Mouse (Mus musculus) lung, embryonic 15.5 days (tissue): ENCODE data around the gene Slc35b1. TPM values are rescaled to one million over a fixed set of nuclear protein-coding genes. Genes with fewer than 3 reads are reported as not detected.

Experiments
- ATAC-seq: fragments of 200-750 bp; cut with Nextera tagmentation; 2 replicates; pipeline ENCODE4 v1.8.0; 2017; ENCODE audit warnings: moderate number of reproducible peaks, borderline replicate concordance; ENCODE audit not compliant: low FRiP score, low TSS enrichment; ENCODE audit errors: extremely low read depth
- H3K27ac ChIP-seq: fragments of 300-500 bp; sonication (generic); 2 replicates; pipeline ENCODE4 v1.5.1; 2015; ENCODE audit warnings: moderate library complexity, mild to moderate bottlenecking, inconsistent platforms
- H3K27me3 ChIP-seq: fragments of 300-500 bp; sonication (generic); 2 replicates; pipeline ENCODE4 v1.6.1; 2015; ENCODE audit warnings: inconsistent platforms
- H3K36me3 ChIP-seq: fragments of 300-500 bp; sonication (generic); 2 replicates; pipeline ENCODE4 v1.6.1; 2015; ENCODE audit warnings: inconsistent platforms
- H3K4me1 ChIP-seq: fragments of 300-500 bp; sonication (generic); 2 replicates; pipeline ENCODE4 v1.6.1; 2015; ENCODE audit warnings: inconsistent platforms
- H3K4me2 ChIP-seq: fragments of 300-500 bp; sonication (generic); 2 replicates; pipeline ENCODE4 v1.6.1; 2015; ENCODE audit warnings: inconsistent platforms, mild to moderate bottlenecking, moderate library complexity
- H3K4me3 ChIP-seq: fragments of 300-500 bp; sonication (generic); 2 replicates; pipeline ENCODE4 v1.5.1; 2015; ENCODE audit warnings: mild to moderate bottlenecking, inconsistent platforms
- H3K9ac ChIP-seq: fragments of 300-500 bp; sonication (generic); 2 replicates; pipeline ENCODE4 v1.6.1; 2015; ENCODE audit warnings: inconsistent platforms
- H3K9me3 ChIP-seq: fragments of 300-500 bp; sonication (generic); 2 replicates; pipeline ENCODE4 v1.6.1; 2016; ENCODE audit warnings: inconsistent platforms
- WGBS: fragments of 180-500 bp; shearing (Covaris S2); methylation state at CpG from one replicate; pipeline ENCODE4 v1.1.7; 2015; 5-methylcytosine and 5-hydroxymethylcytosine counted together
- polyA plus RNA-seq: library from polyadenylated mRNA; unstranded; fragments of >200 nt; fragmentation: Nextera tagmentation; extraction: Ambion mirVana; gene quantifications from 2 replicates; pipeline ENCODE4 v1.2.1, GENCODE M21; 2015

Gene Slc35b1
- 100 and 102 TPM in 2 replicates for polyA plus RNA-seq

- H3K4me2 ChIP-seq: peak within 1 kb of the TSS; percentile 62
- peak within 1 kb of the TSS; percentile 68 for H3K9ac ChIP-seq
- H3K36me3 ChIP-seq: peaks cover 42% of the 10 kb centered on the region
- peak within 1 kb of the TSS; percentile 83 for H3K27ac ChIP-seq
- H3K4me3 ChIP-seq: peak within 1 kb of the TSS; percentile 59
- ATAC-seq: peak; percentile 97
- under 1% methylated on average over 42 of the region's 42 CpGs for WGBS
- no peaks in the 10 kb centered on the region for H3K27me3 ChIP-seq
- H3K9me3 ChIP-seq: no peaks in the 10 kb centered on the region
- peaks cover 10% of the 10 kb centered on the region for H3K4me1 ChIP-seq
Measured at GRCm38 (mm10) chr11:95384319-95384972, at the start of gene Slc35b1. Gene Slc35b1, plus strand, starts transcription at chr11:95384692.

DNA sequence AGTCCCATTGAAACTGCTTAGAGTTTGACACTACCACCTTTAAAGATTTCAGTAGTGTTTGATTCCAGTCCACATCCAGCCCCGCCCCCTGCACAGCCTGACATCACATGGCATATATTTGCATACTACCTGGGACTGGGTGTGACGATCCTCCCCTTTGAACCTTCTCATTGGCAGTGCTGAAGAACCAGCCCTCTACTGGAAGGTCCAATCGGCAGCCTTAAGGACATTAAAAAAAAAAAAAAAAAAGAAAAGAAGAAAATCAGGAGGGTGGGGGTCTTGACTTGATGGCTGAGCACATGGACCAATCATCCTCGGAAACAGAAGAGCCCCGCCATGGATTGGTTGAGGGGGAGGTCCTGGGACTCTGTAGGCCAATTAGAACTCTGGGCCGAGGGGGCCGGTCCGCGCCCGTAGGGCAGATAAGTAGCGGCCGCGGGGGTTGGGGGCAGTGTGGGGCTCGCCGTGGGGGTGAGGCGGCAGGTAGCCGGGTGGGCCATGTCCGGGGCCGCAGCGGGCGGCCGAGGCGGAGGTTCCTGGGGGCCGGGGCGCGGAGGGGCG, 47.8 kb upstream of the Slc35b1 start, which contains the start of gene Fam117a:
Gene Fam117a, plus strand, starts transcription at position 451 of the 561 bp plus-strand sequence.
- Histone ChIP-seq H3K4me1 (peaks cover 38% of the 10 kb centered on the region), H3K36me3 (no peaks in the 10 kb centered on the region), H3K27me3 (no peaks in the 10 kb centered on the region), H3K27ac (peak within 1 kb of the TSS; percentile 74), H3K9ac (peak within 1 kb of the TSS; percentile 73), H3K4me3 (peak within 1 kb of the TSS; percentile 93), H3K9me3 (no peaks in the 10 kb centered on the region), H3K4me2 (peak within 1 kb of the TSS; percentile 94)
- peak; percentile 97 for ATAC-seq
- under 1% methylated on average over 14 of the region's 27 CpGs for WGBS

DNA sequence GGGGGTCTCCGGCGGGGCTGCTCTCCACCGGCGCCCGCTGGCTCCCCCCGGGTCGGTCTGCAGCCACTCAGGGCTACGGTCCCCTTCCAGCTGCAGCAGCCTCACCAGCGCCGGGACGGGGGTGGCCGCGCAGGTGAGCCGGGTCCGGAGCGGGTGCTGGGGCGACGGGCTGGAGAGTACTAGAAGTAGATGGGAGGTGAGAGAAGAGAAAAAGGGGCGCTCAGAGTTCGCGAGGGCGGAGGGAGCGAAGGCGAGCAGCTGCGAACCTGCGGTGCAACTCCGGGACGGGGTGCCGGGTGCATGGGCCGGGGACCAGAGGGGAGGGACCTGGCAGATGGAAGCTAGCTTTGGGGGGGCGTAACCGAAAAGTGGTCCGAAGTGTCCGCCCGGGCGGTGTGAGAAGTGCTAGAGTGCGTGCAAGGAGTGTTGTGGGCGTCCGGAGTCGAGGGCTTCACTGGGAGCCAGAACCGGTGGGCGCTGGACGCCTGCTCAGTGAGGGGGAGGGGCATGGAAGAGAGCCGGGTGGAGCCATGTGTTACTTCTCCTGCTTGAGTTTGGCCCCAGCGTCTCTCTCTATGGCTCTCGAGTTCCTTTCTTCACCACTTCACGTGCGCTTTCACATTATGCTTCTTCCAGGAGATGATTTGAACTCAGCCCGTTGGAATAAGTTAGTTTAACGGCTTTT, 47.2 kb upstream of the Slc35b1 start:
- Histone ChIP-seq H3K27me3 (no peaks in the 10 kb centered on the region), H3K4me2 (peak overlapping the region; percentile 94), H3K4me3 (peak overlapping the region; percentile 93), H3K27ac (peak overlapping the region; percentile 74), H3K36me3 (no peaks in the 10 kb centered on the region), H3K9me3 (no peaks in the 10 kb centered on the region), H3K9ac (peak overlapping the region; percentile 73), H3K4me1 (peaks cover 38% of the 10 kb centered on the region)
- peak; percentile 66 for ATAC-seq
- WGBS: under 1% methylated on average over 48 of the region's 50 CpGs

GRCm38 (mm10) chr11:95337846-95338342, 46.6 kb upstream of the Slc35b1 start:
- H3K9me3 ChIP-seq: no peaks in the 10 kb centered on the region
- 19% methylated on average over 9 of the region's 9 CpGs for WGBS
- peak overlapping the region; percentile 94 for H3K4me2 ChIP-seq
- no peaks in the 10 kb centered on the region for H3K27me3 ChIP-seq
- H3K9ac ChIP-seq: peak overlapping the region; percentile 73
- no peak for ATAC-seq
- peak overlapping the region; percentile 93 for H3K4me3 ChIP-seq
- H3K4me1 ChIP-seq: peaks cover 44% of the 10 kb centered on the region
- 0 out of 2 replicates have a peak overlapping the region, but pooled peaks have one; percentile 18 for H3K27ac ChIP-seq
- H3K36me3 ChIP-seq: no peaks in the 10 kb centered on the region

- Histone ChIP-seq H3K9me3 (no peaks in the 10 kb centered on the region), H3K4me1 (peaks cover 61% of the 10 kb centered on the region), H3K4me3 (0 out of 2 replicates have a peak overlapping the region, but pooled peaks have one; percentile 11), H3K27me3 (no peaks in the 10 kb centered on the region), H3K36me3 (no peaks in the 10 kb centered on the region), H3K9ac (peak overlapping the region; percentile 19; the same call in 1 of the 2 replicates), H3K4me2 (peak overlapping the region; percentile 94), H3K27ac (peak overlapping the region; percentile 70)
- ATAC-seq: no peak
- WGBS: 17% methylated on average over 14 of the region's 14 CpGs
Measured at GRCm38 (mm10) chr11:95339471-95340021, 44.9 kb upstream of the Slc35b1 start.

- H3K4me3 ChIP-seq: no peak overlapping the region
- 0 out of 2 replicates have a peak overlapping the region, but pooled peaks have one; percentile 94 for H3K4me2 ChIP-seq
- no peaks in the 10 kb centered on the region for H3K27me3 ChIP-seq
- no peak overlapping the region for H3K27ac ChIP-seq
- no peaks in the 10 kb centered on the region for H3K36me3 ChIP-seq
- H3K4me1 ChIP-seq: peaks cover 68% of the 10 kb centered on the region
- 77% methylated on average over 1 of the region's 1 CpGs for WGBS
- no peak overlapping the region for H3K9ac ChIP-seq
- ATAC-seq: no peak
- no peaks in the 10 kb centered on the region for H3K9me3 ChIP-seq
Measured at GRCm38 (mm10) chr11:95340259-95340658, 44.2 kb upstream of the Slc35b1 start.

GRCm38 (mm10) chr11:95340664-95341063, 43.8 kb upstream of the Slc35b1 start:
- H3K4me2 ChIP-seq: no peak overlapping the region
- H3K4me3 ChIP-seq: no peak overlapping the region
- 52% methylated on average over 5 of the region's 5 CpGs for WGBS
- no peaks in the 10 kb centered on the region for H3K27me3 ChIP-seq
- H3K9ac ChIP-seq: no peak overlapping the region
- peaks cover 69% of the 10 kb centered on the region for H3K4me1 ChIP-seq
- no peaks in the 10 kb centered on the region for H3K9me3 ChIP-seq
- no peak for ATAC-seq
- H3K36me3 ChIP-seq: no peaks in the 10 kb centered on the region
- H3K27ac ChIP-seq: no peak overlapping the region

GRCm38 (mm10) chr11:95343180-95343579, 41.3 kb upstream of the Slc35b1 start:
- Histone ChIP-seq H3K4me1 (peaks cover 55% of the 10 kb centered on the region), H3K4me2 (no peak overlapping the region), H3K9me3 (no peaks in the 10 kb centered on the region), H3K9ac (no peak overlapping the region), H3K36me3 (peaks cover 5% of the 10 kb centered on the region; the same call in 1 of the 2 replicates), H3K27me3 (no peaks in the 10 kb centered on the region), H3K4me3 (no peak overlapping the region), H3K27ac (no peak overlapping the region; the same call in 1 of the 2 replicates)
- ATAC-seq: no peak; the same call in 1 of the 2 replicates
- WGBS: 62% methylated on average over 4 of the region's 4 CpGs

DNA sequence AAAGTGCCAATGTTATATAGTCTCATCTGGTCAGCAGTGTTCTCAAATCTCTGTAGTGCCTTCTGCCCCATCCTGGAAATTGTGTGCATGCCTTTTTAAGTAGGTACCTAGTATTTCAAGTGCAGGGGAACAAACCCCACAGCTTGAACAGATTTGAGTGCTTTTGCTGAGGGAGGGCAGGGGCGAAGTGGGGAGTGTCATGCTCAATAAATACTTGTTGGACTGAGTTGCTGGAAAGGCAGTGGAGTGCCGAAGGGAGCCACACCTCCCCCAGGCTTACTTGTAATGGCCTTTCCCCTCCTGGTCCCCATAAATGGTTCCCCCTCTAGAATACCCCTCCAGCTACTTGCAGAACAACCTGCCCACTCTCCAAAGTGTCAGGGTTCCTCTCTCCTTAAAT, 40.3 kb upstream of the Slc35b1 start:
- no peak overlapping the region for H3K9ac ChIP-seq
- H3K9me3 ChIP-seq: no peaks in the 10 kb centered on the region
- H3K4me1 ChIP-seq: peaks cover 49% of the 10 kb centered on the region
- H3K4me2 ChIP-seq: no peak overlapping the region; the same call in 1 of the 2 replicates
- 50% methylated on average over 2 of the region's 2 CpGs for WGBS
- H3K27me3 ChIP-seq: no peaks in the 10 kb centered on the region
- H3K4me3 ChIP-seq: no peak overlapping the region
- H3K36me3 ChIP-seq: peaks cover 8% of the 10 kb centered on the region; the same call in 1 of the 2 replicates
- ATAC-seq: 0 out of 2 replicates have a peak, but pooled peaks have one; percentile 40
- peak overlapping the region; percentile 75 for H3K27ac ChIP-seq

DNA sequence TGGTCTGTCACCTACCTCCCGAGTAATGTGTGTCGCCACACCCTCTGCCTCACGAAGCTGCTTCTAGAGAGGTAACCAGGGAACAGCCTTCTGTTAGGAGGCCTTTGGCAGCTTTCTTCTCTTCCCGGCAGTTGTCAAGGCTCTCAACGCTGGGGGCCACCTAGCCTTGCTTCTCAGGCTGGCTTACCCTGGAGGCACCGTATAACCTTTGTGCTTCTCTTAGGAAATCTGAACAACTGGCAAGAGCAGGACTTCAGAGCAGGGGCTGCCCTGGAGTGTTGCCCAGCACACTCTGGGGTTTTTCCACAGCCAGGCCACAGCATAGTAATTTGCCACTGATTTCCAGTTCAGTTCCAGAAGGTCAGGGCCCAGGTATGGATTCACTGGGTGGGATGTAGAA, 34.2 kb upstream of the Slc35b1 start:
- ATAC-seq: no peak
- WGBS: 50% methylated on average over 6 of the region's 6 CpGs
- no peak overlapping the region for H3K4me2 ChIP-seq

GRCm38 (mm10) chr11:95350960-95351359, 33.5 kb upstream of the Slc35b1 start:
- no peaks in the 10 kb centered on the region for H3K9me3 ChIP-seq
- peaks cover 16% of the 10 kb centered on the region; the same call in 1 of the 2 replicates for H3K4me1 ChIP-seq
- H3K36me3 ChIP-seq: peaks cover 8% of the 10 kb centered on the region; the same call in 1 of the 2 replicates
- H3K9ac ChIP-seq: no peak overlapping the region
- no peak overlapping the region for H3K4me3 ChIP-seq
- no peak overlapping the region for H3K4me2 ChIP-seq
- 77% methylated on average over 3 of the region's 3 CpGs for WGBS
- no peaks in the 10 kb centered on the region for H3K27me3 ChIP-seq
- no peak overlapping the region for H3K27ac ChIP-seq
- ATAC-seq: no peak

More for the DNA sequence above, 34.2 kb upstream of the Slc35b1 start:
- Histone ChIP-seq H3K27ac (no peak overlapping the region; the same call in 1 of the 2 replicates), H3K27me3 (no peaks in the 10 kb centered on the region), H3K4me1 (peaks cover 17% of the 10 kb centered on the region), H3K36me3 (peaks cover 8% of the 10 kb centered on the region; the same call in 1 of the 2 replicates), H3K9ac (no peak overlapping the region), H3K4me3 (no peak overlapping the region), H3K9me3 (no peaks in the 10 kb centered on the region)
